Mouse (Mus musculus) bone marrow macrophage, adult 2 months (primary cell): ENCODE measurements around the gene Slc35f6. TPM values are rescaled to one million over a fixed set of nuclear protein-coding genes. Genes with fewer than 3 reads are reported as not detected.
A peak's percentile ranks its signal among the peaks of the same experiment; 100 is the strongest.

Experiments
- H3K27ac ChIP-seq: 2 replicates; pipeline ENCODE4 v1.5.1; 2012; ENCODE audit warnings: low read depth, low read length; ENCODE audit not compliant: insufficient read depth
- H3K4me1 ChIP-seq: 2 replicates; pipeline ENCODE4 v1.6.1; 2012; ENCODE audit warnings: low read length; ENCODE audit not compliant: control insufficient read depth, insufficient read depth
- H3K4me3 ChIP-seq: 2 replicates; pipeline ENCODE4 v1.5.1; 2012; ENCODE audit warnings: mild to moderate bottlenecking, low read length, moderate library complexity; ENCODE audit not compliant: insufficient read depth
- CTCF ChIP-seq: IDR thresholded peaks from 2 replicates; pipeline ENCODE4 v1.5.1; 2012; ENCODE audit warnings: low read depth, mild to moderate bottlenecking, low read length, moderate library complexity
- POLR2A ChIP-seq: IDR thresholded peaks from 2 replicates; pipeline ENCODE4 v1.6.1; 2012; ENCODE audit warnings: mild to moderate bottlenecking, low read depth, low read length, borderline replicate concordance
- polyA plus RNA-seq: library from polyadenylated mRNA; stranded (reverse); fragments of >200 nt; gene quantifications from 2 replicates; pipeline ENCODE4 v1.2.4, GENCODE M21; 2012; ENCODE audit not compliant: missing spikeins, insufficient read depth, insufficient read length

Gene Slc35f6
- polyA plus RNA-seq, 1 experiment, result 78.2 TPM

GRCm38 (mm10) chr5:30628511-30628910 is 19.2 kb upstream of the Slc35f6 start:
- TF ChIP-seq POLR2A (no peak), CTCF (no peak)
- Histone ChIP-seq H3K4me3 (no peak overlapping the region), H3K4me1 (peaks cover 8% of the 10 kb centered on the region), H3K27ac (no peak overlapping the region)

GRCm38 (mm10) chr5:30630401-30630800 is 17.3 kb upstream of the Slc35f6 start:
- no peak overlapping the region for H3K27ac ChIP-seq
- TF ChIP-seq POLR2A (no peak), CTCF (no peak)
- H3K4me3 ChIP-seq, result no peak overlapping the region
- H3K4me1 ChIP-seq, result no peaks in the 10 kb centered on the region

- Histone ChIP-seq H3K4me3 (no peak overlapping the region), H3K27ac (no peak overlapping the region), H3K4me1 (no peaks in the 10 kb centered on the region)
- TF ChIP-seq CTCF (no peak), POLR2A (no peak)
Measured at GRCm38 (mm10) chr5:30632134-30632533, 15.6 kb upstream of the Slc35f6 start.

GRCm38 (mm10) chr5:30636994-30637393 is 10.7 kb upstream of the Slc35f6 start:
- no peak for TF ChIP-seq POLR2A
- no peak for TF ChIP-seq CTCF
- no peak overlapping the region for H3K4me3 ChIP-seq
- peaks cover 3% of the 10 kb centered on the region for H3K4me1 ChIP-seq
- H3K27ac ChIP-seq, result no peak overlapping the region

GRCm38 (mm10) chr5:30638041-30638440 is 9.7 kb upstream of the Slc35f6 start:
- Histone ChIP-seq H3K4me1 (peaks cover 3% of the 10 kb centered on the region), H3K4me3 (no peak overlapping the region), H3K27ac (no peak overlapping the region)
- peak; percentile 74 for TF ChIP-seq CTCF
- no peak for TF ChIP-seq POLR2A

- Histone ChIP-seq H3K27ac (no peak overlapping the region), H3K4me1 (no peaks in the 10 kb centered on the region; the same call in none of the 2 replicates), H3K4me3 (no peak overlapping the region)
- TF ChIP-seq POLR2A (no peak), CTCF (no peak)
Measured at GRCm38 (mm10) chr5:30643477-30644179, 4.1 kb upstream of the Slc35f6 start.

- H3K4me1 ChIP-seq, result peaks cover 14% of the 10 kb centered on the region
- H3K4me3 ChIP-seq, result no peak overlapping the region
- no peak for TF ChIP-seq CTCF
- TF ChIP-seq POLR2A, result no peak
- H3K27ac ChIP-seq, result no peak overlapping the region
Measured at GRCm38 (mm10) chr5:30646036-30646435, 1.7 kb upstream of the Slc35f6 start.

- Histone ChIP-seq H3K4me1 (peaks cover 27% of the 10 kb centered on the region), H3K27ac (peak overlapping the region; percentile 43), H3K4me3 (peak overlapping the region; percentile 97)
- TF ChIP-seq CTCF, result no peak
- TF ChIP-seq POLR2A, result no peak
Measured at GRCm38 (mm10) chr5:30647396-30647795, 337 bp upstream of the Slc35f6 start.

GRCm38 (mm10) chr5:30649558-30649957 is 1.8 kb downstream of the Slc35f6 start:
- peak overlapping the region; percentile 97 for H3K4me3 ChIP-seq
- H3K27ac ChIP-seq, result peak overlapping the region; percentile 83
- TF ChIP-seq CTCF, result no peak
- no peak for TF ChIP-seq POLR2A
- H3K4me1 ChIP-seq, result peaks cover 47% of the 10 kb centered on the region

GRCm38 (mm10) chr5:30650756-30651155 is 3.0 kb downstream of the Slc35f6 start:
- peak overlapping the region; percentile 94 for H3K27ac ChIP-seq
- H3K4me3 ChIP-seq, result peak overlapping the region; percentile 30
- no peak for TF ChIP-seq POLR2A
- no peak for TF ChIP-seq CTCF
- peaks cover 59% of the 10 kb centered on the region for H3K4me1 ChIP-seq
